Mouse (Mus musculus): ENCODE measurements at regions not wholly inside any gene's neighbourhood (a gene's known extent, or its start where the extent isn't known, plus 50 kb on each side); places are given as distances from the start of the nearest gene placed in this dataset.

DNA sequence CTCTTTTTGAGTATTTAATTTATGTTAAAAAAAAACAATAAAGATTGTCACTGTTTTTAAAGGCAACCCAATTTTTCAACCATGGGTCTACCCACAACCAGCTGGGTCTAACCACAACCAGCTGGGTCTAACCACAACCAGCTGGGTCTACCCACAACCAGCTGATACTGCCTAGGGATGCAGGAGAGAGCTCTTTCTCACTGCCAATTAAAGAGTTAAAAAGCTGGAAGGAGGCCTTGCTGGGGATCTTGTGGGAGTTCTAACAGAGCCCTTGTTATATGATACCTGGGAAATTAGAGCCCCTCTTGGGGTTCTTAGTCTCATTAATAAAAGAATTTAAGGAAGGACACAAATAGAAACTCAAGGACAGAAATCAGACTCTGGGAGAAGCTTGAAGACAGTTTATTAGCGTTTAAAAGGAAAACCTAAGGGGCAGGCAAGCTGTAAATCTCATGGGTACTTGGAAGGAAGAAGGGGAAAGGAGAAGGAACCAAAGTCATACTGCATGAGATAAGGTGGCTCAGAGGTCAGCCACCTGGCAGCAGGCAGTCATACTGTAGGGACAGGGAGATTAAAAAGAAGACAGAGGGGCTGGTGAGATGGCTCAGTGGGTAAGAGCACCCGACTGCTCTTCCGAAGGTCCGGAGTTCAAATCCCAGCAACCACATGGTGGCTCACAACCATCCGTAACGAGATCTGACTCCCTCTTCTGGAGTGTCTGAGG lies 379.1 kb downstream of the Adam3 start:
- TF ChIP-seq CTCF (IDR thresholded peaks at IDR 0.05; ENCODE audit: insufficient read depth, low read depth, low read length) (no peak), POLR2A (IDR thresholded peaks at IDR 0.05; ENCODE audit: insufficient read depth, low read depth, low read length) (no peak)
